Mouse (Mus musculus): ENCODE measurements around the gene Olfr934. TPM values are rescaled to one million over a fixed set of nuclear protein-coding genes. Genes with fewer than 3 reads are reported as not detected.

The Olfr934 gene
- not detected for total RNA-seq (2021)

DNA sequence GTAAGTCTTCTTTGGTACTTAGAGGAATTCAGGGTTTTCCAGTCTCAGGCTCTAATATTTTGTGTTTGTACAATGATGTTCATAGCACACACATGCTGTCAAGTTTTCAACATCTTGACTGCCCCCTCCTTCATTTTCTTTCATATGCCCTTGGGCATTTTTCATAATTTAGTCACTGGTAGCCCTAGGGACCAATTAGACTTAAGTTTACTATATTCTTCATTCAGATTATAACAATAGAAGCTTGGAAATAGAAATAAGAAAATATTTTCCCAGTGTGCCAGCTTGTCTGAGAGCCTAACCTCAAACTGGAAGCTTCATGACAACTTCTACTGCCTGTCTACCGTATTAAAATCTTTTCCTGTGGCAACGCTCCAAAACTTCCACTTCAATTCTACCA, at the start of gene Olfr934:
TSS of gene Olfr934 (minus strand) at position 101 of the 400 bp plus-strand sequence.
- DNase-seq = no peak

DNA sequence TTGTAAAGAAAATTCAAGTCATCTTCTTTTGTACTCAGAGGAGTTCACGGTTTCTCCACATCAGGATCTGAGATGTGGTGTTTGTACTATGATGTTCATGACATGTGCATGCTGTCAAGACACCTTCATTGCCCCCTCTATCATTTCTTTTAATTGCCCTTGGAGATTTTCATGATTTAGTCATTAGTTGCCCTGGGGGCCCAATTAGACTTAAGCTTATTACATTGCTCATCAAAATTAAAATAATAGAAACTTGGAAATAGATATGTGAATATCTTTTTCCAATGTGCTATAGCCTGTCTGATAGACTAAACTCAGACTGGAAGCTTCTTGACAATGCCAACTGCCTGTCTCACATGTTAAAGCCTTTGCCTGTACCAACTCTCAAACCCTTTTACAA, 35.2 kb upstream of the Olfr934 start, which contains the start of gene Olfr146:
TSS of gene Olfr146 (minus strand) at position 101 of the 400 bp plus-strand sequence.
- no peak for DNase-seq

DNA sequence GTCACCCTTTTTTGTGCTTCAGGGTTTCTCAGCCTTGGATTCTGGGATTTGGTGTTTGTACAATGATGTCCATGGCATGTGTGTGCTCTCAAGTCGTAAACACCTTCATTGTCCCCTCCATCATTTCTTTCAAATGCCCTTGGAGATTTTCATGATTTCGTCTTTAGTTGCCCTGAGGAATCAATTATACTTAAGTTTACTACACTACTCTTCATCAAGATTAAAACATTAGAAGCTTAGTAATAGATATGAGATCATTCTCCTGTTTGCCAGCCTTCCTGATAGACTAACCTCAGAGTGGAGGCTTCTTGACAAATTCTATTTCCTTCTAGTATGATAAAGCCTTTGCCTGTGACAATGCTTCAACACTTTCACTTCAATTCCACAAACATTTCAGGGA, 11.5 kb upstream of the Olfr934 start, which contains the start of gene Olfr935:
TSS of gene Olfr935 (minus strand) at position 101 of the 400 bp plus-strand sequence.
- no peak for DNase-seq

DNA sequence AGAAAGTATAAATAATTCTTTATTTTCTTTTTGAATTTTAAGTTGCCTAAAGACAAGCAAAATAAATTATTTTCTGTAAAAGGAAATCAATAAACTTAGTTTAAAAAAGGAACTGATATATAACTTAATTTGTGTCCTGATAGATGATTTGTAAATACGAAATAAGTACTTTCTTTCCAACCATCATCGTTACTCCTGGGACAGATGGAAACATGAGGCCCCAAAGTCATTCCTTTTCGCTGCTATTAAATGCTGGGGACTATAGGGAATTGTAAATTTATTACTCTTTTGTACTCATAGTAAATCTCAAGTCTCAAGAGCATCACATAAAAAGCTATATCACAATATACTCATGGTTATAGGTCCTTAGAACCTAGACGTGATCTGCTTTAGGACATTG, 16.1 kb downstream of the Olfr934 start, which contains the start of gene Olfr933:
TSS of gene Olfr933 (plus strand) at position 301 of the 400 bp plus-strand sequence.
- no peak for DNase-seq

DNA sequence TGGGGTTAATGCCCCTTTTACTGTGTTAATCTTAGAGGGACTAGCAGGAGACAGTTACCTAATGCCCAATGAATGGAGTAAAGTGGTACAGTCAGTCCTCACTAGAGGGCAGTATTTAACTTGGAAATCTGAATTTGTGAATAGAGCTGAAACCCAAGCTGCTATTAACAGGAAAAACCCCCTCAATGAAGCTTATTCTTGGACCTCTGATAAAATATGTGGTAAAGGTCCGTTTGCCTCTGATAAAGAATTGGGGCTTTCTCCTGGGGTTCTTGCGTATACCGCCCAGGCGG, 34.0 kb downstream of the Olfr934 start:
- DNase-seq = no peak

DNA sequence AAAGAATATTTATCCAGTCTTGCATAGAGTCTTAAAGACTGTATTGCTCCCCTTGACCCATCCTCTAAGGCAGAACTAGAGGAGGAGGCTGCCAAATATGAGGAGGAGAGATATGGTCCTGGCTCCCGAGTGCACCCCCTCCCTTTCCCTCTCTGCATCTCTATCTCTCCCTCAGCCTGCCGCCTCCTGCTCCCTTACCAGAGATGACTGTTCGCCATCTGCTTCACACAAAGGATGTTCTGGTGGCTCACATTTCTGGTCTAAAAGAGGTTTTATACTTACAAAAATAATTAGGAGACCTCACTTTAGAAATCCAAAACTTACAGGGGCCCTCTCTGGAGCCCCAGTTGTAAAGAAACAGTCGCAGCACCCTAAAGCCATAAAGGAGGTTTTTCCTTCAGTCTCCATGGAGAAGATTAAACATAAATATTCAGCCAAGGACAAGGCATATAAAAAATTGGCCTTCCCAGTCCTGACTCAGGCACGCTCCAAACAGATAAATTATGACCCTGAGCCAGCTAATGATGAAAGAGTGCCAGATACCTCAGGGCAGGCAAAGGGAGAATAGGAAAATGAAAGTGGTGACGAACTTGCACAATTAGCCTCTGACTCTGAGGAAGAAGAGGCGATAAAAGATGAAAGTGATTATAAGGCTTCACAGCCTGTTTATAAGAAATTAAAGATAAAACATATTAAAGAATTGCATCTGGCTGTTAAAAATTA, 34.6 kb downstream of the Olfr934 start:
- DNase-seq = no peak

Other genes starting within 250 kb of the Olfr934 start
- under 1 TPM; 0.07 to 0.14 TPM for gene Olfr920, start 236.0 kb downstream of the Olfr934 start, total RNA-seq (2021)
- not detected for gene Olfr921, start 215.2 kb downstream of the Olfr934 start, total RNA-seq (2021)
- gene Olfr922, start 173.7 kb downstream of the Olfr934 start, total RNA-seq (2021) = not detected
- gene Olfr923, start 161.8 kb downstream of the Olfr934 start, total RNA-seq (2021) = not detected
- not detected for gene Olfr924, start 143.9 kb downstream of the Olfr934 start, total RNA-seq (2021)
- gene Olfr26, start 133.3 kb downstream of the Olfr934 start, total RNA-seq (2021) = not detected
- not detected for gene Olfr926, start 111.2 kb downstream of the Olfr934 start, total RNA-seq (2021)
- not detected for gene Olfr930, start 58.5 kb downstream of the Olfr934 start, total RNA-seq (2021)
- gene Olfr933, start 16.0 kb downstream of the Olfr934 start, total RNA-seq (2021) = not detected
- gene Olfr935, start 11.4 kb upstream of the Olfr934 start, total RNA-seq (2021) = not detected
- gene Olfr146, start 35.1 kb upstream of the Olfr934 start, total RNA-seq (2021) = not detected
- gene Olfr937, start 76.6 kb upstream of the Olfr934 start, total RNA-seq (2021) = not detected
- not detected for gene Olfr938, start 90.6 kb upstream of the Olfr934 start, total RNA-seq (2021)
- gene Olfr27, start 139.8 kb upstream of the Olfr934 start, total RNA-seq (2021) = not detected
- not detected for gene Olfr943, start 178.0 kb upstream of the Olfr934 start, total RNA-seq (2021)
- gene Olfr944, start 213.6 kb upstream of the Olfr934 start, total RNA-seq (2021) = not detected